Mouse (Mus musculus): ENCODE measurements around the gene Abcb6.

GRCm38 (mm10) chr1:75214442-75214841 is 34.2 kb upstream of the Abcb6 start:
- no peak for TF ChIP-seq CTCF (IDR thresholded peaks at IDR 0.05)
- no peak for TF ChIP-seq EP300 (IDR thresholded peaks at IDR 0.05)
